Mouse (Mus musculus) C2C12 (cell line): ENCODE measurements around the gene Chsy1. TPM values are rescaled to one million over a fixed set of nuclear protein-coding genes. Genes with fewer than 3 reads are reported as not detected.

Experiments used
- H3K27me3 ChIP-seq: one replicate; pipeline ENCODE4 v1.6.1; 2011; ENCODE audit not compliant: control insufficient read depth, insufficient read depth, insufficient read length
- H3K36me3 ChIP-seq: one replicate; pipeline ENCODE4 v1.6.1; 2011; ENCODE audit not compliant: control insufficient read depth, insufficient read depth
- H3K4me3 ChIP-seq: one replicate; pipeline ENCODE4 v1.5.1; 2011; ENCODE audit warnings: mild to moderate bottlenecking, control low read depth; ENCODE audit not compliant: poor library complexity, insufficient read depth, severe bottlenecking
- H3K79me2 ChIP-seq: one replicate; pipeline ENCODE4 v1.6.1; 2011; ENCODE audit not compliant: control insufficient read depth, insufficient read depth
- H3K79me3 ChIP-seq: one replicate; pipeline ENCODE4 v1.6.1; 2011; ENCODE audit warnings: low read depth, control low read depth
- H3ac ChIP-seq: one replicate; pipeline ENCODE3; 2011; ENCODE audit warnings: low read depth; ENCODE audit not compliant: control insufficient read depth, insufficient read length
- CEBPB ChIP-seq: IDR thresholded peaks from one replicate; pipeline ENCODE4 v1.6.1; 2011; ENCODE audit warnings: low read depth, mild to moderate bottlenecking, control low read depth, moderate library complexity
- CTCF ChIP-seq: IDR thresholded peaks from one replicate; pipeline ENCODE4 v1.5.1; 2011; ENCODE audit not compliant: control insufficient read depth, insufficient read depth, insufficient read length
- FOSL1 ChIP-seq: IDR thresholded peaks from one replicate; pipeline ENCODE4 v1.8.0; 2011; ENCODE audit warnings: mild to moderate bottlenecking, low read length; ENCODE audit not compliant: poor library complexity, insufficient read depth, severe bottlenecking
- MAX ChIP-seq: IDR thresholded peaks from one replicate; pipeline ENCODE4 v1.6.1; 2011; ENCODE audit warnings: mild to moderate bottlenecking, control low read depth
- MYOD1 ChIP-seq: IDR thresholded peaks from one replicate; pipeline ENCODE4 v1.6.1; 2011; ENCODE audit warnings: low read depth; ENCODE audit not compliant: control insufficient read depth, insufficient read length
- MYOG ChIP-seq: IDR thresholded peaks from one replicate; pipeline ENCODE4 v1.6.1; 2011; ENCODE audit not compliant: control insufficient read depth, insufficient read length; ENCODE audit errors: extremely low read depth
- USF1 ChIP-seq: IDR thresholded peaks from one replicate; pipeline ENCODE4 v1.6.1; 2011; ENCODE audit warnings: low read depth, mild to moderate bottlenecking, control low read depth, moderate library complexity
- polyA plus RNA-seq: library from polyadenylated mRNA; unstranded; fragments of >200 nt; fragmentation: generic; extraction: Trizol; gene quantifications from one replicate; pipeline ENCODE4 v1.2.1, GENCODE M21; 2012; ENCODE audit warnings: missing spikeins

Gene Chsy1
- polyA plus RNA-seq, 1 experiment: 25.5 TPM

DNA sequence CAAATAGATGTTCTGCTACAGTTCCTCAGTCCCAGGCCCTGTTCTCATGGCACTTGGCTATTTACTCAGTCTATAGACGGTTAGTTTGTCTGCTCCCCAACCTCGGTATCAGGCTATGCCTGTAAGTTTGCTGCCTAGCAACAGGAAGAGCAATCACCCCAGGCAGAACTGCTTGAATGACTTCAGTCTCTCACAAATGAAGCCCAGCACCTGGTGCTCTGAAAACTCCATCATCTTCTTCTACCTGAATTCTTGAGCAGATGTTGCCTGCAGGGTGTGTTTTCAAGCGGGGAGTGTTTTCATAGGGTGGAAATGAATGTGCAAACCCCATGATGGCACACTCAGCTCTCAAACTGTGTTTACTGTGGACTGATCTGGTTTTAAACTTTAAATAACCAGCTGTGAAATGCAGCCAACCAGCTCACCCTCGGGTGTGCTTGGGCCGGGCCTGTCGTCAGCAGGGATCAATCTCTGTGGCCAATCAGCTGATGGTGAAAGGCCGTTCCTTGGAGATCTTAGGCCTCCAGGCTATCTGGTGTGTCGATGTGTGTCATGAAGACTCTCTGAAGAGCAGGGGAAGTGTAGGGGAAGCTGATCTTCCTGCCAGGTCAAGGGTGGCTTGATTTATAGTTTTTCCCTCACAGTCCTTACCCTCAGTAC is 91.6 kb downstream of the Chsy1 start:
- H3K36me3 ChIP-seq: no peaks in the 10 kb centered on the region
- TF ChIP-seq MAX (no peak), FOSL1 (no peak), USF1 (no peak), CTCF (no peak), CEBPB (no peak)
- no peak overlapping the region for H3K4me3 ChIP-seq
- H3K79me2 ChIP-seq: no peaks in the 10 kb centered on the region
- H3K27me3 ChIP-seq: no peaks in the 10 kb centered on the region
- H3ac ChIP-seq: no peak overlapping the region
- H3K79me3 ChIP-seq: no peaks in the 10 kb centered on the region

DNA sequence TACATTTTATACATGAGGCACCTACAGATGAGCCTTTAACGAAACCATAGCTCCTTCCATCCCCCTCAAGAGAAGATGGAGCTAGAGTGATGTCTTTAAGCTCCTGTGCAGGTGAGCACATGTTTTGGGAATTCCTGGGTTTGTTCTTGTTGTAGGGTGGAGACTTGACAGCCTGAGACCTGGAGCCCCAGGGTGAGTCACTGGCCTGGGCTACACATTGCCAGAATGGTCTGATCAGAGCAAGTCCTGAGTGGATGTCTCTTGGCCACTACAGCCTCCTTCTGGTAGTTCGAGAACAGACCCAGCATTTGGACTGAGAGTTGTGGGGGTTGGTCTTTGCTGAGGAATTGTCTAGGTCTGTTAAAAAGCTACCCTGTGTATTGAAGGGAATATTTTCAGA is 92.3 kb downstream of the Chsy1 start:
- H3K4me3 ChIP-seq: no peak overlapping the region
- H3K36me3 ChIP-seq: no peaks in the 10 kb centered on the region
- no peaks in the 10 kb centered on the region for H3K27me3 ChIP-seq
- no peaks in the 10 kb centered on the region for H3K79me3 ChIP-seq
- TF ChIP-seq USF1 (no peak), FOSL1 (no peak), MYOD1 (no peak), CEBPB (no peak), MYOG (no peak), CTCF (no peak), MAX (no peak)
- H3ac ChIP-seq: no peak overlapping the region
- no peaks in the 10 kb centered on the region for H3K79me2 ChIP-seq

DNA sequence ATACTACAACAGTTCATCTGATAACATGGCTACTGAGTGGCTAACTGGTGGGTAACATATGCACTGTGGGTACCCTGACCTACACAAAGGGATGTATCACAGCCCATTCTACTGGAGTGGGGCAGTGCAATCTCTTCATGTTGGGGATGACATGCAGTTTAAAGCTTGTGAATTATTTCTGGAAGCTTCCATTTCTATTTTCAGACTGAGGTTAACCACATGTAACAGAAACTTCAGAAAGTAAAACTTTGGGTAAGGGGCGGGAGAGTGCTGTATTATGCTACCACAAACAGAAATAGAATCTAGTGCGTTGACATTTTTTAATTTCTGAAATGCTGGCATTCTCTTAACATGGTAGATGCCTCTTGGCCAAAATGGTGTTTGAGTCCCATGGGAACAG is 100.6 kb downstream of the Chsy1 start:
- Histone ChIP-seq H3K27me3 (no peaks in the 10 kb centered on the region), H3K79me2 (no peaks in the 10 kb centered on the region), H3K36me3 (no peaks in the 10 kb centered on the region), H3ac (no peak overlapping the region), H3K79me3 (no peaks in the 10 kb centered on the region), H3K4me3 (no peak overlapping the region)
- no peak for TF ChIP-seq FOSL1
- TF ChIP-seq MAX: no peak
- TF ChIP-seq MYOD1: no peak
- no peak for TF ChIP-seq MYOG
- no peak for TF ChIP-seq CTCF
- TF ChIP-seq CEBPB: no peak
- TF ChIP-seq USF1: no peak

DNA sequence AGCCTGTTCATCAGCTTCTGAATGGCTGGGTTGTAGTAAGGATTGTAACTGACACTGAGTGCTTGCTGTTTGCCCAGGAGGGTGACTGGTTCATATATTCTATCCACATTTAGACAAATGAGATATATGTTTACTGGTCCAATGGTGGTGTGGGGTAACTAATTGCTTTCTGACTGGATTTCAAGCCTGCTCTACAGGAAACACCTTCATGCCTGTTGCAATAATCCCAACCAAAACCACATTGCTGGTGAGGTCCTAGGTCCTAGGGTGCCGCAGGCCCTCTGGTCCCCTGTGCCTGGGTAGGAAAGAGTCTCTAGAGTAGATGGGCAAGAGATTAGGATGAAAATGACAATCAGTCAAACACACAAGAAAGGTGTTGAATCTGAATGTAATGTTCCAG is 103.6 kb downstream of the Chsy1 start:
- Histone ChIP-seq H3K79me2 (no peaks in the 10 kb centered on the region), H3K79me3 (no peaks in the 10 kb centered on the region), H3K27me3 (no peaks in the 10 kb centered on the region), H3K4me3 (no peak overlapping the region), H3K36me3 (no peaks in the 10 kb centered on the region), H3ac (no peak overlapping the region)
- no peak for TF ChIP-seq MYOD1
- TF ChIP-seq USF1: no peak
- TF ChIP-seq MAX: no peak
- TF ChIP-seq MYOG: no peak
- no peak for TF ChIP-seq FOSL1
- no peak for TF ChIP-seq CEBPB
- no peak for TF ChIP-seq CTCF

DNA sequence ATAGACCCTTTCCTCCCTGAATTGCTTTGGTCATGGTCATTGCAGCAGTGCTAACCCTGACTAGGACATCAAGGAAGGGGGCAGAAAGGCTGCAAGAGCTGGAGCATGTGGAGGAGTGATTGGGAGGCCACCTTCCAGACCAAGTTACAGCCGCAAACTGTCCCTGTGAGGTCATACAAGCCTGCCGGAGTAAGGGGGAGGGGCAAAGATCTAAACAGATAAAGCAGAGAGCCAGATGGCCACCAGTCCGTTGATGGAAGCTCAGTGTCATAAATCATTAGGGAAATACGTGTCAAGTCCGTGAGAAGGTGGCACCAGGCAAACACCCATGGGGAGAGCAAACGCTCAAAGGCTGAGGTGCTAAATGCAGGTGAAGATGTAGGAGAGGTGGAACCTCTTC is 105.2 kb downstream of the Chsy1 start:
- TF ChIP-seq CEBPB (no peak), MAX (no peak), CTCF (no peak), MYOG (no peak), MYOD1 (no peak), USF1 (no peak), FOSL1 (no peak)
- H3K27me3 ChIP-seq: no peaks in the 10 kb centered on the region
- H3K36me3 ChIP-seq: no peaks in the 10 kb centered on the region
- H3K4me3 ChIP-seq: no peak overlapping the region
- no peaks in the 10 kb centered on the region for H3K79me3 ChIP-seq
- no peaks in the 10 kb centered on the region for H3K79me2 ChIP-seq
- H3ac ChIP-seq: no peak overlapping the region

DNA sequence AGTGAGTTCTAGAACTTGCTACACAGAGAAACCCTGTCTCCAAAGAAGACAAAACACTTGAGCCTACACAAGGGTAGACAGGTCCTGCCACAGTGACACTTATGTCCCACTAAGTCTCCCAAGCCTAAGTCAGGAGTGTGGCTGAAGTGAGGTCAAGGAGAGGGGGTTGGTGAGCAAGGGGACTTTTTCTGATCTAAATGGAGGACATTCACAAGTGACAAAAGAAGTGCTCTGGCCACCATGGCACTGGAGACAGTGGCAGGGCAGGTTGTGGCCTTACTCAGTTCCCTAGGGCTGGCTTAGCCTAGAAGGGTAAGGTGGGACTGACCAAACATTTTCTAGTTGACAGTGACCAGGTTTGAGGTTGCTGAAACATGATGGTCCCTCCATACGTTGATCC is 106.6 kb downstream of the Chsy1 start:
- Histone ChIP-seq H3K79me2 (no peaks in the 10 kb centered on the region), H3K4me3 (no peak overlapping the region), H3K36me3 (no peaks in the 10 kb centered on the region), H3K79me3 (no peaks in the 10 kb centered on the region), H3ac (no peak overlapping the region), H3K27me3 (no peaks in the 10 kb centered on the region)
- TF ChIP-seq CTCF (no peak), USF1 (no peak), CEBPB (no peak), MYOD1 (no peak), MAX (no peak), MYOG (no peak), FOSL1 (no peak)
